Mouse (Mus musculus) brain, embryonic 18.5 days (tissue): ENCODE measurements around the gene Smarcal1.
A peak's percentile ranks its signal among the peaks of the same experiment; 100 is the strongest.

Experiments
- DNase-seq: peaks from one replicate; pipeline ENCODE4 v3.0.0-alpha.2; 2012; ENCODE audit warnings: low read depth, low spot score

Gene Smarcal1

GRCm38 (mm10) chr1:72582947-72583731, at the start of gene Smarcal1:
TSS of gene Smarcal1 (plus strand) at chr1:72583251.
- peak; percentile 97 for DNase-seq

DNA sequence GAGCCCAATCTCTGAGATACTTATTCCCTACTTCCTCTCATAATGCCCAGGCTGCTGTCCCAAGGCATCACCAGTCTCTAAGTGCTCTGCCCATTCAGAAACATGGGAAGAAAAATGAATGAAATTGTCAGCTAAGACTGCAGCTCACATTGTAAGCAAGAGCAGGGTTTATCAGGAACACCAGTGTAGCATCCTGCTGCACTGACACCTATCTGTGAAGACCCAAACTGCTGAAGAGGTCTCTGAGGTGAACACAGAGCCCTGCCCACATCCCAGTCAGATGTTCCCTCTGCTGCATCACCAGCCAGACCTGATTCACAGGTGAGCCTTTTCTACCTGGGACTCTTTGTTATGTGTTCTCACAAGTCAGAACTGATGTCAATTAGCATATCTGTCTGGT, 49.6 kb upstream of the Smarcal1 start:
- DNase-seq, result no peak

DNA sequence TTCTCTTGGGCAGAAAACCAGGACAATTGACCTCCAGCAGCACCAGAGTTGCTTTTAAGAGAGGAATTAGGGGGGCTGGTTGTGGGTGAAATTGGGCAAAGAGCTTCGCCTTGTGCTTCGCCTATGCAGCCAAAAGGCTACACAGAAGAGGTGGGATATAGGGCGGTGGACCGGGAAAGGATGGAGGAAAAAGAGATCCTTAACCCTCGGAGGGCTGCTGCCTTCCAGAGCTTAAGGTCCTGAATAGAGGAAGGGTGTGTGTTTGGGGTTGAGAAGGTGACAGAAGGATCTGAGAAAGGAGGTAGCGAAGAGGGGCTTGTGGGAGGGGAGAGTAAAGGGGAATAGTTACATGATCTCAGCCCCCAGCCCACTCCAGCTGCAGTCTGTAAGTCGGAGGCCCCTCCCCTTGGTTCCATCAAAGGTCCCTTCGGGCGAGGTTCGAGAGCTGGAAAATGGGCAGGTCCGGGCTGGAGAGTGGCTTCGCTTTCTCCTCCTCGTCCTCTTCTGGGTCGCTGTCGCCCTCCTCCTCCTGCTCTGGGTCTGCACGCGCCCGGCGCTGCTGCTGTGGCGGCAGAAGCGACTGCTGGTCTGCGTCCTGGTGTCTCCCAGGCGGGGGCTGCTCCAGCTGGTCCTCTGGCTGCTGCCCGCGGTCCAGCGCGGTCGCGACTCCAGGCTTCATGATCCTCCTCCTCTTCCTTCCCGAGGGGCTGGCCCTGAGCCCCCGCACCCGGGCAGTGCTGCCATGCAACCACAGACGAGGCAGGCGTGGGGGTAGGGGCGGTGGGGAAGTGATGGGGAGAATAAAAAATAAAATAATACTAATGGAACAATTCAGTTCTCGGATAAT, 47.1 kb upstream of the Smarcal1 start:
- DNase-seq, result no peak

DNA sequence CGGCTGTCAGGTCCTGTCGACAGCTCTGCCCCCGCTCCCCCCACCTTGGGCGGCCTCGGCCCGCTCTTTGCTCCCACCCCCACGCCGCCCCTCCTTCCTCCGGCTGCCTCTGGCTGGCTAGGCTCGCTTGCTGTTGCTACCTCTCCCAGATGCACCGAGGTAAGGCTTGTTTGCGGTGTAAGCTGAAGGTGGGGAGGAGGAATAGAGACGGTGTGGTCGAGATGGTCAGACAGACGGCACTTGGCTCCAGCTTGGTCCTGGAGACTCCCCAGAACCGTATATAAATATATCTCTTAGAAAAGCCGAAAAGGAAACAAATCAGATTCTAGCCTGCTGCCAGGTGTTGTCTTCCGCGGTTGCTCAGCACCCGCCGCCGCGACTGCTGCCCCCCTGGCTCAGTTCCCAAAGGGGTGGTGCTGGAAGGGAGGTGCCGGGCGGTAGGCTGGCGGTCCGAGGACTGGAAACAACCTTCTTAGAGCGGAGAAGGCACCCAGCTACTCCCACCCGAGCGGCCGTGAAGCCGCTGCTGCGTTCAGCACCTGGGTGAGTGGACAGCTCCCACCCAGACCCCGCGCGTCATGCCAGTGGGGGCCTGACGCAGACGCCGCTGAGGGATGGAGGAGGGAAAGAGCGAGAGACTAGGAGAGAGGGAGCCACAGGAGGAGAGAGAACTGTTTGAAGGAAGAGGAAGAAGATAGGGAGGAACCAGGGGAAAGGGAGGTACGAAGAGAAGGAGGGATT, 46.3 kb upstream of the Smarcal1 start, which contains the start of gene March4:
Gene March4 (minus strand): TSS at position 320 of the 741 bp plus-strand sequence.
- DNase-seq, result peak; percentile 55

GRCm38 (mm10) chr1:72538266-72538665, 44.8 kb upstream of the Smarcal1 start:
- DNase-seq, result no peak

GRCm38 (mm10) chr1:72550317-72550716, 32.7 kb upstream of the Smarcal1 start:
- DNase-seq, result no peak

GRCm38 (mm10) chr1:72556471-72556870, 26.6 kb upstream of the Smarcal1 start:
- DNase-seq, result no peak

- DNase-seq, result no peak
Observed at GRCm38 (mm10) chr1:72558625-72559024, 24.4 kb upstream of the Smarcal1 start.

DNA sequence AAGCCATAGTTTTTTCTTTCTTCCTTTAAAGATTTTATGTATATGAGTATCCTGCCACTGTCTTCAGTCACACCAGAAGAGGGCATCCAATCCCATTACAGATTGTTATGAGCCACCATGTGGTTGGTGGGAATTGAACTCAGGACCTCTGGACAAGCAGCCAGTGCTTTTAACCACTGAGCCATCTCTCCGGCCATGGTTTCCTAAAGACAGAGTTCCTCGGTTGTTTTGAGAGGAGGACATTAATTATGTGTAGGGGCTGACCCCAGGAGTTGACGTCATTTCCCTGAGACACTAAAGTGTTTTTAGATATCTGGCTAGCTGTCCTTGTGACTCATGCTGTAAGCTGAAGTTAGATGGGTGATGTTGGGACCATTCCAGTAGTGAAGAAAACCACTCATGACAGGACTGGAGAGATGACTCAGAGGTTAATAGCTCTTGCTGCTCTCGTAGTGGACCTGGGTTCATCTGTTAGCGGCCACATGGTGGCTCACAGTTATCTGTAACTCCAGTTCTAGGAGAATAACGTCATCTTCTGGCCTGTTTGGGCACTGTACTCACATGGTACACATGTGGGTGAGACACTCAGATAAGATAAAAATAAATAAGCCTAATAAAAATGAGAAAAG, 18.6 kb upstream of the Smarcal1 start:
- no peak for DNase-seq

GRCm38 (mm10) chr1:72567056-72567455, 16.0 kb upstream of the Smarcal1 start:
- DNase-seq, result no peak

GRCm38 (mm10) chr1:72568725-72569124, 14.3 kb upstream of the Smarcal1 start:
- no peak for DNase-seq

DNA sequence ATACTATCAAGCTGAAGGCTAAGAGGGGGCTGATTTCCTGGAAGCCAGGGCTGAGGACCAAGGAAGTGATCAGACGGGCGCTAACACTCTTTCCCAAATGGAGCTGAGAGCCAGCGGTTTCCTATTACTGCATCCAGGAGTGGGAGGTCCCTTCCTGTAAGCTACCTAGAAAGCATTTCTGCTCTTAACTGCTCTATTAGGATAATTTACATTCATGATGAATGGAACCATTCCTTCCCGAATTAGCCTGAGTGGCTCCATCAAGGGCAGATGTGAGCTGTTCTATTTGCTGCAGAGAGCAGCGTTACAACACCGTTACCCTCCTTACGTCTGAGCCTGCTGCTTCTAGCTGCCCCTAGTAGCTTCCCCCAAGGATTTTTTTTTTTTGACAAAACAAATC, 9.0 kb upstream of the Smarcal1 start:
- DNase-seq, result no peak

- no peak for DNase-seq
Observed at GRCm38 (mm10) chr1:72574608-72575007, 8.4 kb upstream of the Smarcal1 start.

DNA sequence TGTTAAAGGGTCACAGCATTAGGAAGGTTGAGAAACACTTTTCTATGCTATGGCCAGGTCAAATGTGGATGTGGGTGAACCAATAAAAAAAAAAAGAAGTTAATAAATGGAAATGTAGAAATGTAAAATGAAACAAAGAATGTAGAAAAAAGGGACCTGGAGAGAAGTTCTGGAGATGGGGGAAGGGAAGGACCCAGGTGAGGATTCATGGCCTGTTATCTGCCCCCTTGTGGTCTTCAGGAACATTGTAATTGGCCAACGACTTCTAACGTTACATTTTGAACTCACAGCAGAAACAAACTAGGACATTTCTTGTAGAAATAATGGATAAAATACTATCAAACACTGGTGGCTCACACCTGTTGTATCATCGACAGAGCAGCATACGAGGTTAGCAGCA, 7.9 kb upstream of the Smarcal1 start:
- DNase-seq, result no peak

GRCm38 (mm10) chr1:72577481-72577922, 5.5 kb upstream of the Smarcal1 start:
- DNase-seq, result no peak

DNA sequence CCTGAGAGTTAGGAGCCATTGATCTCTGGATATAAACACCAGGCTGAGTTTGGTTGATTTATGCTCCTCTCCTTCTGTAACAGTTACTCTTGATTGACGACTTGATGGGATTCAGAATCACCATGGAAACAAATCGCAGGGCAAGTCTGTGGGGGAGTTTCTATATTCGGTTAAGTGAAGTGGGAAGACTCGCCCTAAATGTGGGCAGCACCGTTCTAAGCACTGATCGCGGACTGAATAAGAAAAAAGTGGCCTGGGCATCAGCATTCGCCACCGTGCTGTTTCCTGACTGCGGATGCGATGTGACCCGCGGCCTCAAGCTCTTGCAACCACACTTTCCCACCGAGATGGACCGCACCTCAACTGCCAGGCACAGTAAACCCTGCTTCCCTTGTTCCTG, 4.7 kb upstream of the Smarcal1 start:
- no peak for DNase-seq

DNA sequence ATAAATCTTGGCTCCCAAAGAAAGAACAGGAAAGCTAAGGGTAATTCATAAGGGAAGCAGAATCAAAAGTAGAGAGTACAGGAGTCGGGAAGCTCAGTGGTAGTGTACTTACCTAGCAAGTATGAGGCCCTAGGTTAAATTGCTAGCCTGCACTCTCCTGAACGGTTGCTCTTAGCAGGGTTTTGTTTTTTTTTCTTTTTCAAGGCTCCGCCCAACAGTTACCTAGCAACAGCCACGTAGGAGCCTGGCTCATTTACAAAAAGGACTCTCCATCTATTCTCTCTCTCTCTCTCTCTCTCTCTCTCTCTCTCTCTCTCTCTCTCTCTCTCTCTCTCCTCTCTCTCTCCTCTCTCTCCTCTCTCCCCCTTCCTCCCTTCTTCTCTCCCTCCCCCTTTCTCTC, 4.2 kb upstream of the Smarcal1 start:
- DNase-seq, result no peak

- DNase-seq, result no peak
Observed at GRCm38 (mm10) chr1:72583906-72584305, 855 bp downstream of the Smarcal1 start.

DNA sequence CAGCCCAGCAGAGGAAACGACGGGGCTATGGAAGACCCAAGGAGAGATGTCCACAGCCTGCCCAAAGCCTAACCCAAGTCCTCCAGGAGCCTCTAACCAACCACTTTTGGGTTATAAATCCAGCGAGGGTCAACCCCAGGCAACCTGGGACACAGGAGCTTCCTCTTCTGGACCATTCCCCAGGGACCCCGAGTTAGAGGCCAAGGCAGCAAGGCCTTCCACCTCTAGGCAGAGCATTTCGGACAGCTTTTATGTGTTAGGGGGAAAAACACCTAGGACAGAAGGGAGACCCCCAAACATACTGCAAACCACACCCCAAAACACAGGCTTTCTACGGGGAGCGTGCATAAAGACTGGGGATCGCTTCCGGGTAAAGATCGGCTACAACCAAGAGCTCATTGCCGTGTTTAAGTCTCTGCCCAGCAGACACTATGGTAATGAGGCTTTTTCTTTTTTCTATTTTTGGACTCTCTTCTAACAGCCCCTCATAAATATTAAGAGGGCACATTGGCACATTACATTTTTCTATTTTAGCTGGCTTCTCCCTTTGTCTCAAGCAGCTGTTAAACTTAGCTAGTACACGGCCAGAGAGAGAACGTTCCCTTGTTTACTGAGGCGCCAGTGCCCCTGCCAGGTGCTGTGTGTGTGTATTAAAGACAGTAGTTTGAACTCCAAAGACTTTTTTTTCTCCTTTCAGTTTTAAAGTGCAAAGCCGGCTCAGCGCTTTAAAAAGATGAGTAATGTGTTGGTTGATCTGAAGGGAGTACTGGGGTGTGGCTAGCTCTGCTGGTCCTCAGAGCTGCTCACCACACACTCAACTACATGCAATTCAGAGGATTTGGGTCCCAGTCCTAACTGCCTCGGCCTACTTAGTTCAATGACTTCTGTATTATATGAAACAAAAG, 3.2 kb downstream of the Smarcal1 start:
- DNase-seq, result no peak

DNA sequence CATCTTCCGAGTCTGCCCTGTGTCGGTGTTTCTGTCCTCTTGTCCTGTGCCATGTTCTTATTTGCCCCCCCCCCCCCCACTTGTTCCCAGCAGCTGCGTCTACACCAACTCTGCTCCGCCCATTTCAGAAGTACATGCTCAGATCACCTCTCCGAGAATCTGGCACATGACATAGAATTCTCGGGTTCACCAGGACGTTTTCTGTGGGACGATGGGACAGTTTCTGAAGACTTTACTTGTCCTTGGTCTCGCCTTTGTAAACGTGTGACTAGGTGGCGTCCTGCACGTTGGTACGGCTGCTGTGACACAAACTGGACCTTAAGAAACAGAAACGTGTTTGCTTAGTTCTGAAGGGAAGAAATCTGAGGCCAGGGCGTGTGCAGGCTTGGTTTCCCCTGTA, 4.5 kb downstream of the Smarcal1 start:
- DNase-seq, result no peak
